Mouse (Mus musculus) midbrain, embryonic 10.5 days (tissue): ENCODE results near the gene AC134908.4. TPM values are rescaled to one million over a fixed set of nuclear protein-coding genes. Genes with fewer than 3 reads are reported as not detected.

Experiments
- DNase-seq: peaks from one replicate; pipeline ENCODE4 v3.0.0-alpha.2; 2017; ENCODE audit warnings: low spot score
- H3K27ac ChIP-seq: fragments of 300-500 bp; sonication (generic); replicated peaks from 2 replicates; pipeline ENCODE4 v1.5.1; 2016; ENCODE audit warnings: mild to moderate bottlenecking
- H3K27me3 ChIP-seq: fragments of 300-500 bp; sonication (generic); 2 replicates; pipeline ENCODE4 v1.6.1; 2016; ENCODE audit warnings: low read depth, mild to moderate bottlenecking; ENCODE audit not compliant: poor library complexity, severe bottlenecking
- H3K36me3 ChIP-seq: fragments of 300-500 bp; sonication (generic); 2 replicates; pipeline ENCODE4 v1.6.1; 2016; ENCODE audit warnings: mild to moderate bottlenecking, moderate library complexity
- H3K4me1 ChIP-seq: fragments of 300-500 bp; sonication (generic); 2 replicates; pipeline ENCODE4 v1.6.1; 2016
- H3K4me3 ChIP-seq: fragments of 300-500 bp; sonication (generic); 2 replicates; pipeline ENCODE4 v1.5.1; 2016; ENCODE audit warnings: mild to moderate bottlenecking, moderate library complexity
- H3K9me3 ChIP-seq: fragments of 300-500 bp; sonication (generic); replicated peaks from 2 replicates; pipeline ENCODE4 v1.6.1; 2016; ENCODE audit warnings: mild to moderate bottlenecking
- WGBS: fragments of 180-500 bp; shearing (Covaris S2); methylation state at CpG from one replicate; pipeline ENCODE4 v1.1.7; 2016; 5-methylcytosine and 5-hydroxymethylcytosine counted together
- polyA plus RNA-seq: library from polyadenylated mRNA; unstranded; fragments of >200 nt; fragmentation: Nextera tagmentation; extraction: Ambion mirVana; gene quantifications from 2 replicates; pipeline ENCODE4 v1.2.1, GENCODE M21; 2016

AC134908.4 gene
- polyA plus RNA-seq = 2.9 TPM in 1 of 2 replicates, not detected in the other

- H3K4me1 ChIP-seq = peaks cover 74% of the 10 kb centered on the region
- no peaks in the 10 kb centered on the region for H3K27me3 ChIP-seq
- peak; percentile 95 for DNase-seq
- no peaks in the 10 kb centered on the region for H3K9me3 ChIP-seq
- H3K27ac ChIP-seq = peak within 1 kb of the TSS; percentile 96
- WGBS = under 1% methylated on average over 6 of the region's 6 CpGs
- peaks cover 24% of the 10 kb centered on the region for H3K36me3 ChIP-seq
- peak within 1 kb of the TSS; percentile 85 for H3K4me3 ChIP-seq
Observed at GRCm38 (mm10) chr17:25795609-25796092, at the start of gene AC134908.4. Gene AC134908.4 (minus strand): TSS chr17:25795659.

DNA sequence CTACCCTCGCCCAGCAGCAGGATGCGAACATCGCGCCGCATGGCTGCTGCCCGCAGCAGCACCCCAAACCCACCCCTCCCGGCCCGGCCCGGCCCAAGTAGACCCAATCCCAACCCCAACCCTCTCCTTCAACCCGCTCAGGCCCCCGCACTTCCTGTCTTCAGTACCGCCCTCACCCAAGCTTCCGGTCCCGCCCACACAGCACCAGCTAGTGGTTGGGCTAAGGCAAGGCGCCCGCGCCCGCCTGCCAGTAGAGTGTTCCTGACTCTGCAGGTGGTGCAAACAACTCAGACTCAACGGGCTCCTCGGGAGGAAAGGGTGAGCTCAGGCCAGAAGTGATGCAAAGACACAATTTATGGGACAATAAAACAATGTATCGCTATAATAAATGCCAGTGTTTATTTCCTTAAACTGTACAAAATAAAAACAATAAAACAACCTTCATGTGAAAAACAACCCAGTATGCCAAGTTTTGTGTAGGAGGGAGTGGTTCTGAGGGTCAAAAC lies 49.0 kb upstream of the AC134908.4 start, which contains the start of gene Rhot2:
TSS of gene Rhot2 (minus strand) at position 456 of the 506 bp plus-strand sequence.
- peak within 1 kb of the TSS; percentile 92 for H3K27ac ChIP-seq
- peaks cover 85% of the 10 kb centered on the region for H3K36me3 ChIP-seq
- H3K4me1 ChIP-seq = peaks cover 26% of the 10 kb centered on the region
- peak within 1 kb of the TSS; percentile 81 for H3K4me3 ChIP-seq
- DNase-seq = peak; percentile 95
- H3K27me3 ChIP-seq = no peaks in the 10 kb centered on the region
- WGBS = under 1% methylated on average over 21 of the region's 21 CpGs
- no peaks in the 10 kb centered on the region for H3K9me3 ChIP-seq

DNA sequence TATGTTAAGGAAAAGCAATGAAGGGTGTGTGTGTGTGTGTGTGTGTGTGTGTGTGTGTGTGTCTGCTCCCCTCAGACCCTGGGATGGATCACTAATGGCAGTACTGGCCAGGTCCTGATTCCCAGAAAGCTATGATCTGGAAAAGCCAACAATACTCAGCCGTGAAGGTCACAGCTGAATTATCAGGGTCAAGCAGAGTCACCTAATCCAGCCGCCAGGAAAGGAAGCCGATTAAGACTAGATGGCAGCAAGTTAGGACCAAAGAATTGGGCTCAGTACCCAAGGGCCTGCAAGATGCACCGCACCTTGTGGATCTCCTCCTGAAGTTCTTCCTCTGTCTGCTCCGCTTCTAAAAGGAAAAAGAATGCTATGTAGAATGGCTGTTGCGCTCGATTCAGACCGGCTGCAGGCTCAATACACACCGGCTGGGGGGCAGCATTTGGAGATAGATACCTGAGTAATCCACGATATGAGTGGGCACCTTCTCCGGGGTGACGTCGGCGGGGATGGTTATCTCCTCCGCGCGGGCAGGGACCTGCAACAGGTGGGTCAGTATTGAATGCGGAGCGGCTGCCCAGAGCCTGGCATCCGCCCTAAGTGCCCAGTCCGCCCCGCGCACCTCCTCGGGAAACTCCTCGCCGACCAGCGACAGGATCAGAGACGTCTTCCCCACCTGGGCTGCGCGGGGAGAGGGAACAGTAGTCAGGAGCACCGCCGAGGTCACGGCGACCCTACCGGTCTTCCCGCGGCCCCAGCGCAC lies 48.4 kb upstream of the AC134908.4 start:
- peaks cover 29% of the 10 kb centered on the region for H3K4me1 ChIP-seq
- H3K9me3 ChIP-seq = no peaks in the 10 kb centered on the region
- peaks cover 85% of the 10 kb centered on the region for H3K36me3 ChIP-seq
- peak overlapping the region; percentile 81 for H3K4me3 ChIP-seq
- H3K27ac ChIP-seq = peak overlapping the region; percentile 92
- DNase-seq = no peak
- 5% methylated on average over 38 of the region's 38 CpGs for WGBS
- H3K27me3 ChIP-seq = no peaks in the 10 kb centered on the region

- Histone ChIP-seq H3K9me3 (no peaks in the 10 kb centered on the region), H3K4me1 (peaks cover 33% of the 10 kb centered on the region), H3K36me3 (peaks cover 85% of the 10 kb centered on the region), H3K27me3 (no peaks in the 10 kb centered on the region), H3K27ac (peak overlapping the region; percentile 92; the same call in 1 of the 2 replicates), H3K4me3 (peak overlapping the region; percentile 81)
- 92% methylated on average over 4 of the region's 4 CpGs for WGBS
- no peak for DNase-seq
Observed at GRCm38 (mm10) chr17:25843122-25843521, 47.7 kb upstream of the AC134908.4 start.

- DNase-seq = no peak
- Histone ChIP-seq H3K27ac (no peak overlapping the region), H3K4me3 (peak overlapping the region; percentile 81; the same call in 1 of the 2 replicates), H3K27me3 (no peaks in the 10 kb centered on the region), H3K36me3 (peaks cover 85% of the 10 kb centered on the region), H3K9me3 (no peaks in the 10 kb centered on the region), H3K4me1 (peaks cover 39% of the 10 kb centered on the region)
- 83% methylated on average over 3 of the region's 3 CpGs for WGBS
Observed at GRCm38 (mm10) chr17:25842509-25842908, 47.0 kb upstream of the AC134908.4 start.

DNA sequence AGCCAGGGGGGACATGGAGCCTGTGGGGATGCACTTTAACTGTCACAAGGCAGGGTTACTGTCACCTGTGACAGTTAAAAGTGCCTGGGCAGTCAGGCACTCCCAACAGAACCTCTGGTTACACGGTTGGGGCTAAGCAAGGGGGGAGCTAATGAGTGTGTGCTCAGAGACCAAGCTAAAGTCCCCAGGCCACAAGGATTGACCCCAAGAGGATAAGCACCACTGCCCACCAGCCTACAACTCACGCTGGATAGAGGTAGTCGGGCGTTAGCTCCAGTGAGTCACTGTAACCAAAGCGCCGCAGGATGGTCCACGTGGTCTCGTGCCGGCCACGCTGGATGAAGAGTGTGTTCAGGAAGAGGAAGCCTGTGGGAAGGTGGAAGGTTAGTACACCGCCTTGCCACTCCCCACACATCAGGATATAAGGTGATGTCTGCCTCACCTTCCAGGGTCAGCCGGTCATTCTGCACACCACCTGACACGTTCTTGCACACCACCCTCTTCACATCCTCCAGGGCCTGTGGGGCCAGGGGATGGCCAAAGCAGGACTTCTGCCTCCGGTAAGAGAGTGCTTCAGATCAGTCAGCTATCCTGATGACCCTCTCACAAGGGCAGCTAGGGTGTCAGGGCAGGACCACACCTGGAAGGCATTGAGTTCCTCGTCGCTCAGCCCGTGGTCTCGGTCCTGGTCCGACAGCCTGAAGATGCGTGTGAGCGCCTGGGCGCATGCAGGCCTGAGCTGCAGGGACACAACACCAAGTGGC lies 45.8 kb upstream of the AC134908.4 start, which contains the start of gene Gm20683:
TSS of gene Gm20683 (minus strand) at position 647 of the 764 bp plus-strand sequence.
- H3K27me3 ChIP-seq = no peaks in the 10 kb centered on the region
- H3K36me3 ChIP-seq = peaks cover 75% of the 10 kb centered on the region
- 93% methylated on average over 22 of the region's 22 CpGs for WGBS

GRCm38 (mm10) chr17:25840519-25840918 lies 45.1 kb upstream of the AC134908.4 start:
- WGBS = 94% methylated on average over 6 of the region's 6 CpGs
- Histone ChIP-seq H3K27me3 (no peaks in the 10 kb centered on the region), H3K36me3 (peaks cover 75% of the 10 kb centered on the region), H3K9me3 (no peaks in the 10 kb centered on the region), H3K4me3 (no peak overlapping the region), H3K27ac (no peak overlapping the region), H3K4me1 (peaks cover 59% of the 10 kb centered on the region)
- no peak for DNase-seq

More for the DNA sequence above, 45.8 kb upstream of the AC134908.4 start, which contains the start of gene Gm20683:
- Histone ChIP-seq H3K27ac (no peak within 1 kb of the TSS), H3K9me3 (no peaks in the 10 kb centered on the region), H3K4me3 (0 out of 2 replicates have a peak within 1 kb of the TSS, but pooled peaks have one; percentile 0), H3K4me1 (peaks cover 51% of the 10 kb centered on the region)
- DNase-seq = no peak

DNA sequence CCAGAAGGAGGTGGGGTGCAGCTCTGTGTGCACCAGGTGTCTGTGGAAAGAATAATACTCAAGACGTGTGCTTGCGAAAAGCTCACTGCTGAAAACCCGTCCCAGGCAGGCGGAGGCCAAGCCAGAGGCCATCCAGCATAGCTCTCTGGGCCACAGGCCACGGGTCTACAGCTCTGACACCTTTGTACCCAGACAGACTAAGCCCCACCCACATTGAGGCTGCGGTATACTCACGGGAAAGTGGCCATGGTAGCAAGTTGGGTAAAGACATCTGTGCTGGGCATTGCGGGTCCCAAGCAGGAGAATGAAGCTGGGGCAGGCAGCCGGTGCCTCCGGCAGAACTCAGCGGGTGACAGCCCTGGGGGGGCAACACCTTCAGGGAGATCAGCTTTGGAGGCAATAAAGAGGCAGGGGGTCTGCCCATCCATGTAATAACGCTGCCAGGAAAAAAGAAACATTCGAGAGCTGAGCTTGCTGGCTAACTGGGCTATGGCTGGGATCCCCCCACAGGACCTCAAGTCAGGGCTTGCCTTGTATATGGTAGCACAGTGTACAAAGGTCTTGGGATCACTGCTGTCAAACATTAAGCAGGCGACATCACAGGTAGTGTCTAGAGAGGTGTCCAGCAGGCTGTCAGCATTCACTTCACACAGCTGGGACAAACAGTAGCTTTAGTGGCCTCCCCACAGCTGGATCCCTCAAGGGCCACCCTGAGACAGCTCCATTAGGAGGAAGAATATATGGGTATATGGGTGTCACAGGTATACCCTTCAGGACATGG lies 44.2 kb upstream of the AC134908.4 start:
- no peak for DNase-seq
- H3K4me1 ChIP-seq = peaks cover 61% of the 10 kb centered on the region
- no peak overlapping the region for H3K27ac ChIP-seq
- H3K9me3 ChIP-seq = no peaks in the 10 kb centered on the region
- peak overlapping the region; percentile 18; the same call in 1 of the 2 replicates for H3K4me3 ChIP-seq
- WGBS = 91% methylated on average over 14 of the region's 14 CpGs
- peaks cover 76% of the 10 kb centered on the region for H3K36me3 ChIP-seq
- no peaks in the 10 kb centered on the region for H3K27me3 ChIP-seq

DNA sequence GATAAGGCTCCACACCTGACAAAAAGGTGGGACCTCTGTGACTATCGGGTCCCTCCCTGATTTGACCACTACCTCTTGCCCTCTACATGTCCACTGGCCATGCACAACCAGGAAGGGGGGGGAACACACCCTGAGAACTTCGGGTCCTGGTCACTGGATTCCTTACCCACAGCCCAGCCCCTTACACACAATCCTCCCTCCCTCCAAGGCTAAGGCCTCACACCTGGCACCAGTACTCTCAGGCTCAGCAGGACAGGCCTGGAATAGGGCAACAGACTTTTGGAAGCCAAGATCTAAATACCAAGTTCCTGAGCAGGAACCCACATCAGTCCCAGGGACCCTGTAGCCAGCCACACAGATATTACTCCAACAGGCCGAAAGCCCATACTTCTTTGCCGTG lies 43.4 kb upstream of the AC134908.4 start:
- Histone ChIP-seq H3K4me3 (no peak overlapping the region), H3K27ac (no peak overlapping the region), H3K9me3 (no peaks in the 10 kb centered on the region), H3K27me3 (no peaks in the 10 kb centered on the region), H3K4me1 (peaks cover 62% of the 10 kb centered on the region), H3K36me3 (peaks cover 80% of the 10 kb centered on the region)
- WGBS = 92% methylated on average over 4 of the region's 4 CpGs
- no peak for DNase-seq

DNA sequence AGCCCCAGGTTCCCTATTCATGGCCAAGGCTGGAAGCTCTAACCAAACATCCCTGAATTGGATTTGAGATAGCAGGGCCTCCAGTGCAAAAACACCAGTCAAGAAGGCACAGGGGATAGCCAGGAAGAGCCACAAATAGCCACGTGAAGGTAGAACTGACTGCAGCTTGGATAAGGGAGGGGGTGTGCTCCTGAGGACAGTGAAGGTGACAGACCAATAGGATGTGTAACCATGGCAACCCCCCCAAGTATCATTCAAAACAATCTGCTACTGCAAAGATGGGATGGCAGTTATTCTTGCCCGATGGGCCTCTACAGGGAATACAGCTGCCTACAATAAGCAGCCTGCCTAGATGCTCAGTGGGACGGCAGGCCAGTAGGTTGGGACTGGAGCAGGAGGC lies 42.1 kb upstream of the AC134908.4 start:
- peak overlapping the region; percentile 89 for H3K4me3 ChIP-seq
- H3K27ac ChIP-seq = peak overlapping the region; percentile 81; the same call in 1 of the 2 replicates
- H3K36me3 ChIP-seq = peaks cover 71% of the 10 kb centered on the region
- peaks cover 58% of the 10 kb centered on the region for H3K4me1 ChIP-seq
- no peak for DNase-seq
- H3K27me3 ChIP-seq = no peaks in the 10 kb centered on the region
- no peaks in the 10 kb centered on the region for H3K9me3 ChIP-seq
- WGBS = 49% methylated on average over 3 of the region's 3 CpGs

DNA sequence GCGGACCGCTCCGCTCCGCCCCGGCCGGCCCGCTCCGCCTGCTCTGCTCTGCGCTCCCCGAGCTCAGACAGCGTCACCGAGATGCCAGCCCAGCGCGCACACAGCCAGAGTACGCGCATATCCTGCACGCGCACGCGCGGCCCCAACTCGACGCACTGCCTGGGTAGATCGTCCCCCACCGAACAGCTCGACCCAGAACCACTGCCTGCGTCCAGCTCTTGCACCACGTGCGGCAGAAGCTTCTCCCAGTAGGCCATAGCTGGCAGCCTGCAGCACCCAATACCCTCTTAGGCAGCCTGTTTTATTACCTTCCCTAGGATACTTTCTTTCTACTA lies 41.6 kb upstream of the AC134908.4 start, which contains the start of gene Rhbdl1:
TSS of gene Rhbdl1 (minus strand) at position 220 of the 335 bp plus-strand sequence.
- Histone ChIP-seq H3K27ac (peak within 1 kb of the TSS; percentile 81), H3K9me3 (no peaks in the 10 kb centered on the region), H3K4me1 (peaks cover 61% of the 10 kb centered on the region), H3K27me3 (no peaks in the 10 kb centered on the region), H3K36me3 (peaks cover 67% of the 10 kb centered on the region), H3K4me3 (peak within 1 kb of the TSS; percentile 89)
- no peak for DNase-seq
- WGBS = 2% methylated on average over 29 of the region's 29 CpGs
